Mouse (Mus musculus): ENCODE measurements at regions not wholly inside any gene's neighbourhood (a gene's known extent, or its start where the extent isn't known, plus 50 kb on each side); places are given as distances from the start of the nearest gene placed in this dataset.

DNA sequence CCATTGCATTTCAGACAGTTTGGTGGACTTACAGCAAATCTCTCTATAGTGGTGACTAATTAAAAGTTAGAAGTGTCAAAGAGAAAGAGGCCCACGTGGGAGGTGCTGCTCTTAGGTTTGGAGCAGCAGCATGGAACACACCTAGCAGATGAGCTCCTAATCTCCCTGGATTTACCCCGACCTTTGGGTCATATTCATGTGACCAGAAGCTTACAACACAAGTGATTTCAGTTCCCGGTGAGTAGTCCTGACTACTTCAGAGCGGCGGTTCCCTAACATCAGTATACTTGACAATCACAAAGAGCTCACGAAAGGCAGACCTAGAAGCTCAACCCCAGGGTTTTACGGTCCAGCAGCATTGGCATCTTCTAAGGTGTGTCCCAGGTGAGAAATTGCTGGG lies 95.0 kb upstream of the Pik3r1 start:
- TF ChIP-seq CTCF (IDR thresholded peaks at IDR 0.05; ENCODE audit: borderline replicate concordance, control insufficient read depth, extremely low read depth, insufficient read depth, low read length, poor library complexity) (no peak), POLR2A (IDR thresholded peaks at IDR 0.05; ENCODE audit: control insufficient read depth, extremely low read depth, insufficient read depth, low read length, poor library complexity) (no peak)
